Mouse (Mus musculus) kidney, embryonic 15.5 days (tissue): Measurements from ENCODE around the gene F930015N05Rik. TPM values are rescaled to one million over a fixed set of nuclear protein-coding genes. Genes with fewer than 3 reads are reported as not detected.

ENCODE experiments used
- polyA plus RNA-seq: library from polyadenylated mRNA; unstranded; fragments of >200 nt; fragmentation: Nextera tagmentation; extraction: Ambion mirVana; gene quantifications from 2 replicates; pipeline ENCODE4 v1.2.1, GENCODE M21; 2015

Gene F930015N05Rik
- polyA plus RNA-seq, 1 experiment from 2014 or later, result 0.91 TPM

Other genes with a start within 250 kb of the F930015N05Rik start
- 1.6 and 2.2 TPM in 2 replicates for gene Hs3st3a1, start 1.3 kb downstream of the F930015N05Rik start, polyA plus RNA-seq